Mouse (Mus musculus) thymus, postnatal 4 days (tissue): ENCODE data around the gene Vopp1.
A peak's percentile ranks its signal among the peaks of the same experiment; 100 is the strongest.

Source experiments
- DNase-seq: peaks from one replicate; pipeline ENCODE4 v3.0.0; 2021

The Vopp1 gene

DNA sequence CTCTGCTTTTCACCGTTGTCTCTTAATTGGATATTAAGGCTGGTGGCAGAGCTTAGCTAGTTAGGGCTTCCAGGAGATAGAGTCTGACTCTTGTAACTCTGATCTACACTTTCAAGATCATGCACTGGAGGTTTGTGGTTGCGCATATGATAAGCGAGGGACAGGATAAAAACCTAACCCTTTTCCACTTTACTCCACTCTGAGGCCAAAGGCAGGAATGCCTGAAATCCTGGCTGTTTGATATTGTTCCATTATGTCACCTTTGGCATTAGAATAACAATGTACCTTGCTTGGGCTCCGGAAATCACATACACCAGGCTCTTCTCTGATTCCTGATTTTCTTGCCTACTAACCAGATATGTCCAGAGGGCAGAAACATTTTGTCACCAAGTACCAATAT is 123.3 kb downstream of the Vopp1 start:
- DNase-seq = no peak

- DNase-seq = no peak
Observed at GRCm38 (mm10) chr6:57693116-57693515, 131.8 kb downstream of the Vopp1 start.

- DNase-seq = peak; percentile 89
Observed at GRCm38 (mm10) chr6:57691467-57692261, 133.3 kb downstream of the Vopp1 start, which contains the start of gene Pyurf. Gene Pyurf (minus strand): TSS chr6:57692078.

- no peak for DNase-seq
Observed at GRCm38 (mm10) chr6:57684156-57684555, 140.8 kb downstream of the Vopp1 start.
